Mouse (Mus musculus): ENCODE data around the gene Ipo9. TPM values are rescaled to one million over a fixed set of nuclear protein-coding genes. Genes with fewer than 3 reads are reported as not detected.

Gene Ipo9
- total and polyA plus RNA-seq, 3 experiments, result 27.4 to 56.2 TPM; not detected in 1

GRCm38 (mm10) chr1:135435823-135436222 is 5.5 kb upstream of the Ipo9 start:
- TF ChIP-seq MXI1 (IDR thresholded peaks at IDR 0.05; ENCODE audit: low read depth, low read length), result no peak
- no peak for TF ChIP-seq RCOR1 (IDR thresholded peaks at IDR 0.05; ENCODE audit: low read depth, low read length)
- no peak for TF ChIP-seq USF2 (IDR thresholded peaks at IDR 0.05; ENCODE audit: borderline replicate concordance in 1 of 2, insufficient read depth in 1 of 2, low read depth in 1 of 2, low read length in 2 of 2)
- no peak for TF ChIP-seq ZC3H11A (IDR thresholded peaks at IDR 0.05; ENCODE audit: low read depth, low read length)
- TF ChIP-seq GABPA (IDR thresholded peaks at IDR 0.05; ENCODE audit: low read depth, low read length), result no peak
- no peak for TF ChIP-seq MAFK (IDR thresholded peaks at IDR 0.05; ENCODE audit: borderline replicate concordance, low read depth, low read length)
- no peak for TF ChIP-seq TAL1 (IDR thresholded peaks at IDR 0.05; ENCODE audit: low read length)
- peak; percentile 84 for TF ChIP-seq ZNF384 (IDR thresholded peaks at IDR 0.05; ENCODE audit: low read depth, low read length)
- TF ChIP-seq TBP (IDR thresholded peaks at IDR 0.05; ENCODE audit: low read depth, low read length), result peak; percentile 44; the same call in 1 of the 2 replicates
- TF ChIP-seq MYC (IDR thresholded peaks at IDR 0.05; ENCODE audit: low read depth, low read length), result no peak
- no peak for TF ChIP-seq SMC3 (IDR thresholded peaks at IDR 0.05; ENCODE audit: low read depth, low read length)
- peak; percentile 57 for TF ChIP-seq TCF12 (IDR thresholded peaks at IDR 0.05; ENCODE audit: low read depth, low read length)
- peak; percentile 54 for TF ChIP-seq SIN3A (IDR thresholded peaks at IDR 0.05; ENCODE audit: low read length)
- no peak for TF ChIP-seq MEF2A (IDR thresholded peaks at IDR 0.05; ENCODE audit: extremely low read depth, insufficient replicate concordance, low read depth, low read length, poor library complexity, severe bottlenecking)
- no peak for TF ChIP-seq ZMIZ1 (IDR thresholded peaks at IDR 0.05; ENCODE audit: low read depth, low read length)
- TF ChIP-seq E2F4 (IDR thresholded peaks at IDR 0.05; ENCODE audit: borderline replicate concordance, low read depth, low read length), result no peak
- no peak for TF ChIP-seq UBTF (IDR thresholded peaks at IDR 0.05; ENCODE audit: borderline replicate concordance, insufficient read depth, low read depth, low read length)
- no peak for TF ChIP-seq NRF1 (IDR thresholded peaks at IDR 0.05; ENCODE audit: insufficient read depth, low read depth, low read length, poor library complexity, severe bottlenecking)
- TF ChIP-seq JUND (IDR thresholded peaks at IDR 0.05; ENCODE audit: low read depth, low read length), result no peak
- TF ChIP-seq HCFC1 (IDR thresholded peaks at IDR 0.05; ENCODE audit: low read depth, low read length), result no peak
- no peak for TF ChIP-seq CHD2 (IDR thresholded peaks at IDR 0.05; ENCODE audit: low read length)
- TF ChIP-seq MAZ (IDR thresholded peaks at IDR 0.05; ENCODE audit: low read depth, low read length), result no peak
- TF ChIP-seq ELF1 (IDR thresholded peaks at IDR 0.05; ENCODE audit: low read depth, low read length), result no peak
- TF ChIP-seq ETS1 (IDR thresholded peaks at IDR 0.05; ENCODE audit: low read depth, low read length), result peak; percentile 65
- no peak for TF ChIP-seq POLR2AphosphoS5 (IDR thresholded peaks at IDR 0.05; ENCODE audit: borderline replicate concordance, low read depth, low read length)
- TF ChIP-seq POLR2AphosphoS2 (IDR thresholded peaks at IDR 0.05; ENCODE audit: low read length), result no peak
- no peak for TF ChIP-seq GATA1 (IDR thresholded peaks at IDR 0.05; ENCODE audit: low read depth, low read length)
- TF ChIP-seq CHD1 (IDR thresholded peaks at IDR 0.05; ENCODE audit: low read depth, low read length), result no peak
- TF ChIP-seq POLR2A (IDR thresholded peaks at IDR 0.05; ENCODE audit: control insufficient read depth in 1 of 2, insufficient read depth in 1 of 2, low read depth in 1 of 2, low read length in 2 of 2, poor library complexity in 1 of 2), result no peak
- no peak for TF ChIP-seq MAX (IDR thresholded peaks at IDR 0.05; ENCODE audit: low read length)
- no peak for TF ChIP-seq NELFE (IDR thresholded peaks at IDR 0.05; ENCODE audit: low read depth, low read length)
- TF ChIP-seq MYB (IDR thresholded peaks at IDR 0.05; ENCODE audit: low read depth, low read length), result no peak
- Histone ChIP-seq H3K4me3 (ENCODE audit: control insufficient read depth in 1 of 2, insufficient read depth in 1 of 2, low read depth in 2 of 2, low read length in 2 of 2) (no peak overlapping the region), H3K36me3 (ENCODE audit: control insufficient read depth in 1 of 2, insufficient read depth in 2 of 2, low read length in 2 of 2) (peaks cover 0 to 7% of the 10 kb centered on the region in 2 experiments; a peak in 2 of 4 replicates), H3K27ac (ENCODE audit: control insufficient read depth, low read depth, low read length) (no peak overlapping the region), H3K9me3 (replicated peaks; ENCODE audit: insufficient read depth, low read length) (no peaks in the 10 kb centered on the region), H3K27me3 (ENCODE audit: control insufficient read depth in 1 of 2, insufficient read depth in 2 of 2, low read length in 2 of 2) (no peaks in the 10 kb centered on the region), H3K79me2 (ENCODE audit: control insufficient read depth, insufficient read depth, low read length, poor library complexity) (no peaks in the 10 kb centered on the region), H3K4me1 (ENCODE audit: control insufficient read depth in 1 of 2, insufficient read depth in 2 of 2, low read length in 2 of 2) (0 out of 4 replicates have a peak, but pooled peaks cover 0 to 2% of the 10 kb centered on the region in 2 experiments), H3K9ac (ENCODE audit: control insufficient read depth, low read depth, low read length, poor library complexity, severe bottlenecking) (no peak overlapping the region)
- DNase-seq (ENCODE audit: low read depth, low spot score), result peak; percentile 71
